Mouse (Mus musculus) embryo, embryonic 10.5 days (tissue): ENCODE results near the gene 3110082I17Rik.

ENCODE experiments used
- DNase-seq: peaks from one replicate; pipeline ENCODE4 v3.0.0-alpha.2; 2015; ENCODE audit warnings: low spot score

3110082I17Rik gene

DNA sequence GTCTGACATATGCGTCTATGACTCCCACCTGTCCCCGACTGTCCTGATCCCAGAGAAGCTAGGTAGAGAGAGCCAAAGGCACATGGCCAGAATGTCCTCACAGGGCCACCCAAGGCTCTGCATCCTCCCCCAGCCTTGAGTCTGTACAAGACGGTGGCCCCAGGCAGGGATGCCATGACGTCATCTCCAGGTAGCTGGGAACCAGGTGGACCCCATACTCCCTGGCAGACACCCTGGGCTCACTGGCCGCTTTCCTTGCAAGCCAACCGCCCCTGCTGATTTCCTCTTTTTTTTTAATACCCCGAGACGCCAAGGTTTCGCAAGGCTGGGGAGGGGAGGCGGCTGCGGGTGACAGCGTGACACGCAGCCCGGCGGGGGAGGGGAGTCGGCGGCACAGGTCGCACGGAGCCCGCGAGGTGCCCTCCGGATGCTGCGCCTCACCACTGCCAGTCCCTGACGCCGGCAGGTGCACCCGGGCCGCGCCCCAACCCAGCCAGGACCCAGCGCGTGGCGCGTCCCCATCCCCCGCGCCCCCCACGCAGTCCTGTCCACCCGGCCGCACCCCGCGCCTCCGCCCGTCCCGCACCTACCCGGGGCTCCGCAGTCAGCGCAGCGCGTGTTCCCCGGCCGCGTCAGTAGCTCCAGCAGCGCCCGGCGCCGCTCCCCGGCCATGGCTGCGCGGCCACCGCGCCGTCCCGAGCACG lies 135.5 kb downstream of the 3110082I17Rik start:
- no peak for DNase-seq

- no peak for DNase-seq
Measured at GRCm38 (mm10) chr5:139324045-139324491, 136.3 kb downstream of the 3110082I17Rik start.

GRCm38 (mm10) chr5:139323260-139323924 lies 136.9 kb downstream of the 3110082I17Rik start:
- DNase-seq: no peak

GRCm38 (mm10) chr5:139321331-139321730 lies 139.0 kb downstream of the 3110082I17Rik start:
- no peak for DNase-seq

DNA sequence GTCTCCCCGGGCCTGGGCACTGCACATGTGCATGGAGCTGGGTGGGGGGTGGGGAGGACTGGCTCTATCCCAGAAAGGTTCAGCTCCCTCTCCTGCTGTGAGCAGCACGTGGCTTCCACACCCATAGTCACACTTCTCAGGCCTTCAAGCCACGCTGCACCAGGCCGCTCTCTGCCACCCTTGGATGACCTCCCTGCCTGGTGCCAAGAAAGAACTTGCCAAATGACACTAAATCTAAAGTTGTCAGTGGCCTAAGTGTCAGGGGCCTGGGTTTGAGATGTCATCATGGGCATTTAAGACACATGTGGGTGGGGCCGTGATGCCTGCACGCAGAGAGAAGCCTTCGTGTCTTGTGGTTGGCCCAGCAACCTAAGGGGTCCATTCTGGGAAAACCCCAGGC lies 139.9 kb downstream of the 3110082I17Rik start:
- no peak for DNase-seq

DNA sequence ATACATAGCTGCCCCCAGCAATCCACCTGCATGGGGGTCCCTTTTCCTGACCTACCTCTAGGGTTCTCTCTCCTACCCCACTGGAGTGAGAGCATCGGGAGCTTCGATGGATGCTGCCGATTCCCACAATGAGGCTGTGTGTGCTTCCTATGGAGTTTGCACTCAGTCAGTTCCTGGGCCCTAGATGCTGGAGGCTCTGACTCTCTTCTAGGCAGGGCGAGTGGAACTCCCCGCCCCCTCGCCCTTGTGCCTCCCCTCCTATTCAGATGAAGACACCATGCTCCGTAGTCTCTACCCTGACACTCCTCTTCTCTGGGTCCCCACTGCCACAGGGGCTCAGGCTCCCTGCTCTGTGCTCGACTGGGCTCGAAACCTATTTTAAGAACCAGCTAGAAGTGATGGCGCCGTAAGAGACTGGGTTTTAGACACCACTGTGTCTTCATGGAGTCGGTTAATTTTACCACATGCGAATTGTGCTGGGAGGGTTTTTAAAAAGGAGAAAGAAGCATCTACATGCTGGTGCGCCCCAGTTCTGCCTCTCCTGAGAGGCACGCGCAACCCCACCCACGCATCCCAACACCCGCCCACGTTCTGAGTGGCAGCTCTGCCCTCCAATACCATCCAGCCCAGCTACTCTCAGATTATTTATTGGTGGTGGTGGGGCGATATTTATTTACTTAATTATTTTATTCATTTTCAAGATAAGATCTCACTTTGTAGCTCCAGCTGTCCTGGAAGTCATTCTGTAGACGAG lies 142.4 kb downstream of the 3110082I17Rik start:
- no peak for DNase-seq

DNA sequence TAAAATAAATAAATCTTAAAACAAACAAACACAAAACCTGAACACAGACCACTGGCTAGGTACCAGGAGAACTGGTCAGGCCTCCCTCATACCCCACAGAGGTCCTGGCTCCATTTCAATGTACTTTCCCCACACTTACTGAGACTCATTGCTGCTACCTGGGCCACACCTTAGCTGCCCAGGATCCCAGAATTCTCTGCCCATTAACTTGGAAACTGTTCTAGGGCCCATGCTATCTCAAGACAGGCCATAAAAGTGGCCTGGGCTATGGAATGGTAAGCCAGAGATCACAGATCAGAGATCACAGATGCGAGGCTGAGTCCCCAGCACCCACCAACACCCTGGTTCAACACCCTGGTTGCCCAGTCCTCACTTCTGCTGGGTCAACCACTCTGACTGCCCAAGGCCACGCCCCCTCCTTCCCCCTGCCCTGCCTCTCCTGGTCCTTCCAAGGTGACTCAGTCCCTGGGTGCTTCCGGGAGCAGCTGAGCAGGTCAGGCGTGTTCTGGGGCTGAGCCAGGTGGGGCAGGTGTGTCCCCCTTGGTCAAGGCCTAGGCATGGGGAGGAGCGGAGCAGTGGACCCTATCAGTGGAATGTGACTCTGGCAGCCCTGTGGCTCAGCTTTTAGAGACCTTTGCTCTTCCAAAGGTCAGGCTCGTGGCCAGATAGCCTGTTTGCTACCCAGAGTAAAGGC lies 143.2 kb downstream of the 3110082I17Rik start:
- no peak for DNase-seq

DNA sequence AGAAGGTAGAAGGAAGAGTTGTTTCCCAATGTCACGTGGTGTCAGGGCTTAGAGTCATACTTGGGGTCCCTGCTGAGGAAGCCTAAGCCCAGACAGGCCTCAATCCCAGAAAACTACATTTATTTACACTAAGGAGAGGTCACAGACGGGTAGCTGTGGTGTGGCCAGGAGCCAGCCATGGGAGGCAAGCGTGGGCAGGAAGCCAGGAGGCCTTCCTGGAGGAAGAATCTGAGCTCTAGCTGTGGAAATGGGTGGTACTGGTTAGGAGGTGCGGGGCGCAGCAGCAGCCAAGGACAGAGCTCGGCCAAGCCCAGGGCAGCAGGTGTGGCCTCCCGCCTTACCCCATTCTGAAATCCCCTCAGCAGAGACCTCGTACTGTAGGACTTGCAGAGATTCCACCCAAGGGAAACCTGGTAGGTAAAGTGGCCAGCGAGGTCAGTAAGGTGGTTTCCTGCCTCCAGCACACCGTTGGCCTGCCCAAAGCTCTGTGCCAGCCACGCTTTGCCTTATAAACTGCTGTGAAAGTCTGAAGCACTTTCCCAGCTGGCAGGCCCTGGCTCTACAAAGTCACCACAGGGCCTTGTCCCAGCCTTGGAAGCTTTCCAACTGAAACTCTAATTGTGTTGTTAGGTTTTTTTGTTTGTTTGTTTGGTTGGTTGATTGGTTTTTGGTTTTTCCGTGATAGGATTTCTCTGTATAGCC lies 145.2 kb downstream of the 3110082I17Rik start:
- DNase-seq: no peak

GRCm38 (mm10) chr5:139313536-139313935 lies 146.8 kb downstream of the 3110082I17Rik start:
- DNase-seq: no peak

DNA sequence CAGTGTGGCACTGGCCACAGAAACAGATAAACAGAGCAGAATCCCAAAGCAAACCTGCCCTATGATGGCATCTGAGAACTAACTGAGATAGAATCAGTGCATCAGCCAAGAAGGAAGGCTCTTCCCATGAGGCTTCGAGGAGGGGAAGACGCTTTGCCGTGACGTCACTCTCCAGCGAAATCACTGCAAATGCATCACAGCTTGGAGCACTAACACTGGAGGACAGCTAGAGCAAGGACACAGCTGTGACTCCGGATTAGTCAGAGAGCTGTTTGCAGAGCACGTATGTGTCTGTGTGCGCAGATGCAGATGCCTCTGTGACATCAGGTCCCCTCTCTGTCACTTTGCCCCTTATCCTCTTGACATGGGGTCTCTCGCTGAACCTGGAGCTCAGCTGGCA lies 148.5 kb downstream of the 3110082I17Rik start:
- no peak for DNase-seq

- no peak for DNase-seq
Measured at GRCm38 (mm10) chr5:139310477-139310876, 149.8 kb downstream of the 3110082I17Rik start.

GRCm38 (mm10) chr5:139309946-139310345 lies 150.4 kb downstream of the 3110082I17Rik start:
- no peak for DNase-seq
